Mouse (Mus musculus) thymus, adult 2 months (tissue): Measurements from ENCODE around the gene Ccdc92.

Experiments
- CTCF ChIP-seq: fragments of 200-500 bp; IDR thresholded peaks from 2 replicates; pipeline ENCODE4 v1.5.1; 2012; ENCODE audit warnings: mild to moderate bottlenecking, control low read depth, low read length, moderate library complexity, borderline replicate concordance; ENCODE audit not compliant: control insufficient read depth, poor library complexity, insufficient read depth; ENCODE audit errors: extremely low read depth
- POLR2A ChIP-seq: fragments of 200-500 bp; IDR thresholded peaks from 2 replicates; pipeline ENCODE4 v1.6.1; 2012; ENCODE audit warnings: mild to moderate bottlenecking, low read length, control low read depth, moderate library complexity; ENCODE audit not compliant: control insufficient read depth, poor library complexity, insufficient read depth; ENCODE audit errors: extremely low read depth

- TF ChIP-seq CTCF, result peak; percentile 97
- TF ChIP-seq POLR2A, result no peak
These were observed 37.9 kb upstream of the Ccdc92 start for GRCm38 (mm10) chr5:124899945-124900631.
